Mouse (Mus musculus) midbrain, embryonic 15.5 days (tissue): ENCODE results near the gene Baiap2. TPM values are rescaled to one million over a fixed set of nuclear protein-coding genes. Genes with fewer than 3 reads are reported as not detected.

Experiments used
- ATAC-seq: fragments of 200-750 bp; cut with Nextera tagmentation; replicated peaks from 2 replicates; pipeline ENCODE4 v1.8.0; 2017; ENCODE audit warnings: moderate TSS enrichment
- H3K27ac ChIP-seq: fragments of 300-500 bp; sonication (generic); 2 replicates; pipeline ENCODE4 v1.5.1; 2015; ENCODE audit warnings: mild to moderate bottlenecking, inconsistent platforms
- H3K27me3 ChIP-seq: fragments of 300-500 bp; sonication (generic); replicated peaks from 2 replicates; pipeline ENCODE4 v1.6.1; 2015; ENCODE audit warnings: inconsistent platforms
- H3K36me3 ChIP-seq: fragments of 300-500 bp; sonication (generic); replicated peaks from 2 replicates; pipeline ENCODE4 v1.6.1; 2015; ENCODE audit warnings: inconsistent platforms
- H3K4me1 ChIP-seq: fragments of 300-500 bp; sonication (generic); 2 replicates; pipeline ENCODE4 v1.6.1; 2015; ENCODE audit warnings: inconsistent platforms
- H3K4me2 ChIP-seq: fragments of 300-500 bp; sonication (generic); 2 replicates; pipeline ENCODE4 v1.6.1; 2015; ENCODE audit warnings: inconsistent platforms, mild to moderate bottlenecking, moderate library complexity
- H3K4me3 ChIP-seq: fragments of 300-500 bp; sonication (generic); 2 replicates; pipeline ENCODE4 v1.5.1; 2015; ENCODE audit warnings: mild to moderate bottlenecking, inconsistent platforms
- H3K9ac ChIP-seq: fragments of 300-500 bp; sonication (generic); 2 replicates; pipeline ENCODE4 v1.6.1; 2015; ENCODE audit warnings: mild to moderate bottlenecking, inconsistent platforms
- H3K9me3 ChIP-seq: fragments of 300-500 bp; sonication (generic); 2 replicates; pipeline ENCODE4 v1.6.1; 2016; ENCODE audit warnings: inconsistent platforms
- WGBS: fragments of 180-500 bp; shearing (Covaris S2); methylation state at CpG from one replicate; pipeline ENCODE4 v1.1.7; 2015; ENCODE audit warnings: mixed read lengths; 5-methylcytosine and 5-hydroxymethylcytosine counted together
- polyA plus RNA-seq: library from polyadenylated mRNA; unstranded; fragments of >200 nt; fragmentation: Nextera tagmentation; extraction: Ambion mirVana; gene quantifications from 2 replicates; pipeline ENCODE4 v1.2.1, GENCODE M21; 2015

The Baiap2 gene
- polyA plus RNA-seq, 1 experiment from 2014 or later, result 15.5 TPM

GRCm38 (mm10) chr11:120028319-120029092 lies 85.9 kb downstream of the Baiap2 start:
- Histone ChIP-seq H3K27ac (no peak overlapping the region), H3K4me3 (no peak overlapping the region), H3K9ac (no peak overlapping the region), H3K9me3 (no peaks in the 10 kb centered on the region), H3K36me3 (no peaks in the 10 kb centered on the region), H3K4me1 (peaks cover 11% of the 10 kb centered on the region), H3K4me2 (no peak overlapping the region), H3K27me3 (no peaks in the 10 kb centered on the region)
- ATAC-seq, result no peak
- 72% methylated on average over 18 of the region's 18 CpGs for WGBS

- Histone ChIP-seq H3K4me3 (no peak overlapping the region), H3K27ac (no peak overlapping the region), H3K9me3 (no peaks in the 10 kb centered on the region), H3K27me3 (no peaks in the 10 kb centered on the region), H3K36me3 (no peaks in the 10 kb centered on the region), H3K9ac (no peak overlapping the region), H3K4me1 (0 out of 2 replicates have a peak, but pooled peaks cover 5% of the 10 kb centered on the region), H3K4me2 (no peak overlapping the region)
- ATAC-seq, result 0 out of 2 replicates have a peak, but pooled peaks have one; percentile 25
- WGBS, result 46% methylated on average over 9 of the region's 9 CpGs
These were observed 87.0 kb downstream of the Baiap2 start for GRCm38 (mm10) chr11:120029431-120030144.

- Histone ChIP-seq H3K4me1 (0 out of 2 replicates have a peak, but pooled peaks cover 5% of the 10 kb centered on the region), H3K4me3 (no peak overlapping the region), H3K4me2 (no peak overlapping the region), H3K9ac (no peak overlapping the region), H3K27ac (no peak overlapping the region), H3K27me3 (no peaks in the 10 kb centered on the region), H3K36me3 (no peaks in the 10 kb centered on the region), H3K9me3 (no peaks in the 10 kb centered on the region)
- peak; percentile 57 for ATAC-seq
- WGBS, result 35% methylated on average over 10 of the region's 10 CpGs
These were observed 87.8 kb downstream of the Baiap2 start for GRCm38 (mm10) chr11:120030145-120030901.

- Histone ChIP-seq H3K27me3 (no peaks in the 10 kb centered on the region), H3K27ac (no peak overlapping the region), H3K9me3 (no peaks in the 10 kb centered on the region), H3K4me1 (0 out of 2 replicates have a peak, but pooled peaks cover 5% of the 10 kb centered on the region), H3K36me3 (no peaks in the 10 kb centered on the region), H3K4me2 (no peak overlapping the region), H3K4me3 (no peak overlapping the region), H3K9ac (no peak overlapping the region)
- 63% methylated on average over 8 of the region's 8 CpGs for WGBS
- no peak for ATAC-seq
These were observed 89.5 kb downstream of the Baiap2 start for GRCm38 (mm10) chr11:120032052-120032451.

GRCm38 (mm10) chr11:120033473-120033872 lies 90.9 kb downstream of the Baiap2 start:
- H3K4me1 ChIP-seq, result 0 out of 2 replicates have a peak, but pooled peaks cover 5% of the 10 kb centered on the region
- no peaks in the 10 kb centered on the region for H3K36me3 ChIP-seq
- WGBS, result 70% methylated on average over 3 of the region's 3 CpGs
- no peak overlapping the region for H3K27ac ChIP-seq
- H3K4me2 ChIP-seq, result no peak overlapping the region
- no peak overlapping the region for H3K4me3 ChIP-seq
- no peak for ATAC-seq
- H3K9ac ChIP-seq, result no peak overlapping the region
- no peaks in the 10 kb centered on the region for H3K27me3 ChIP-seq
- H3K9me3 ChIP-seq, result no peaks in the 10 kb centered on the region

- ATAC-seq, result no peak
- H3K27me3 ChIP-seq, result no peaks in the 10 kb centered on the region
- H3K9ac ChIP-seq, result no peak overlapping the region
- H3K27ac ChIP-seq, result no peak overlapping the region
- H3K4me3 ChIP-seq, result no peak overlapping the region
- H3K4me2 ChIP-seq, result no peak overlapping the region
- H3K36me3 ChIP-seq, result no peaks in the 10 kb centered on the region
- WGBS, result 19% methylated on average over 3 of the region's 3 CpGs
- no peaks in the 10 kb centered on the region for H3K9me3 ChIP-seq
- H3K4me1 ChIP-seq, result peaks cover 8% of the 10 kb centered on the region; the same call in 1 of the 2 replicates
These were observed 91.7 kb downstream of the Baiap2 start for GRCm38 (mm10) chr11:120034306-120034705.

- no peak overlapping the region for H3K4me2 ChIP-seq
- H3K9me3 ChIP-seq, result no peaks in the 10 kb centered on the region
- H3K4me3 ChIP-seq, result no peak overlapping the region
- H3K27ac ChIP-seq, result no peak overlapping the region
- no peaks in the 10 kb centered on the region for H3K36me3 ChIP-seq
- H3K9ac ChIP-seq, result no peak overlapping the region
- 75% methylated on average over 5 of the region's 5 CpGs for WGBS
- no peaks in the 10 kb centered on the region for H3K27me3 ChIP-seq
- no peak for ATAC-seq
- H3K4me1 ChIP-seq, result peaks cover 13% of the 10 kb centered on the region
These were observed 92.2 kb downstream of the Baiap2 start for GRCm38 (mm10) chr11:120034762-120035161.

GRCm38 (mm10) chr11:120039581-120039980 lies 97.0 kb downstream of the Baiap2 start:
- H3K9me3 ChIP-seq, result no peaks in the 10 kb centered on the region
- no peak overlapping the region for H3K4me2 ChIP-seq
- 41% methylated on average over 4 of the region's 4 CpGs for whole genome bisulfite sequencing
- H3K27ac ChIP-seq, result 0 out of 2 replicates have a peak overlapping the region, but pooled peaks have one; percentile 12
- peaks cover 35% of the 10 kb centered on the region for H3K4me1 ChIP-seq
- no peaks in the 10 kb centered on the region for H3K27me3 ChIP-seq
- ATAC-seq, result no peak
- H3K4me3 ChIP-seq, result no peak overlapping the region
- H3K9ac ChIP-seq, result no peak overlapping the region
- no peaks in the 10 kb centered on the region for H3K36me3 ChIP-seq

GRCm38 (mm10) chr11:120040440-120040839 lies 97.9 kb downstream of the Baiap2 start:
- Histone ChIP-seq H3K4me2 (no peak overlapping the region), H3K36me3 (no peaks in the 10 kb centered on the region), H3K27me3 (no peaks in the 10 kb centered on the region), H3K4me1 (peaks cover 44% of the 10 kb centered on the region), H3K9me3 (no peaks in the 10 kb centered on the region), H3K9ac (no peak overlapping the region), H3K27ac (no peak overlapping the region), H3K4me3 (no peak overlapping the region)
- no peak for ATAC-seq
- WGBS, result 67% methylated on average over 8 of the region's 8 CpGs

GRCm38 (mm10) chr11:120041191-120042123 lies 98.9 kb downstream of the Baiap2 start:
- Histone ChIP-seq H3K4me3 (no peak overlapping the region), H3K9me3 (no peaks in the 10 kb centered on the region), H3K36me3 (no peaks in the 10 kb centered on the region), H3K4me1 (peaks cover 54% of the 10 kb centered on the region), H3K9ac (0 out of 2 replicates have a peak overlapping the region, but pooled peaks have one; percentile 6), H3K4me2 (no peak overlapping the region), H3K27me3 (no peaks in the 10 kb centered on the region), H3K27ac (no peak overlapping the region)
- 70% methylated on average over 13 of the region's 13 CpGs for WGBS
- no peak for ATAC-seq

- no peaks in the 10 kb centered on the region for H3K27me3 ChIP-seq
- H3K9me3 ChIP-seq, result no peaks in the 10 kb centered on the region
- ATAC-seq, result no peak
- H3K4me3 ChIP-seq, result no peak overlapping the region
- peaks cover 57% of the 10 kb centered on the region for H3K4me1 ChIP-seq
- H3K4me2 ChIP-seq, result no peak overlapping the region
- no peaks in the 10 kb centered on the region for H3K36me3 ChIP-seq
- 0 out of 2 replicates have a peak overlapping the region, but pooled peaks have one; percentile 6 for H3K9ac ChIP-seq
- 76% methylated on average over 7 of the region's 7 CpGs for WGBS
- H3K27ac ChIP-seq, result no peak overlapping the region
These were observed 99.7 kb downstream of the Baiap2 start for GRCm38 (mm10) chr11:120042141-120042838.
